Mouse (Mus musculus): Measurements from ENCODE around the gene Ccnd3. TPM values are rescaled to one million over a fixed set of nuclear protein-coding genes. Genes with fewer than 3 reads are reported as not detected.

Gene Ccnd3
- total and polyA plus RNA-seq, 2 experiments, result 16.8 to 39.1 TPM

DNA sequence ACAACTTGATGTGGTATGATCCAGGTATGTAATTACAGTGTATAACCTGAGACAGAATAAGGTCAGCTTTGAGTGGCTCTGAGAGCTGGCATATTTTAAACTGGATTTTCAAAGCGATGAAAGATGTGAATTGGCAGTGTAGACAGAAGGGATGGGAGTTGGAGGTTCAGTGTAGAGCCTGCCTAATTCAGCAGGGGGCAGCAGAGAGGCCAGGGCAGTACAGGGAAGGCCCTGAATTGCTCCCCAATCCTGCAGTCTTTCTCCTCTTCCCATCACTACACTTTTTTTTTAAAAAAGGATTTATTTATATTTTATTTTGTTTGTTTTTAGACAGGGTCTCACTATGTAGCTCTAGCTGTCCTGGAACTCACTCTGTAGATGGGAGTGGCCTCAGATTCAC, 109.2 kb downstream of the Ccnd3 start:
- peaks cover 48% of the 10 kb centered on the region for H3K79me2 ChIP-seq (ENCODE audit: control insufficient read depth, insufficient read depth, low read length)
- peaks cover 11% of the 10 kb centered on the region for H3K4me1 ChIP-seq (ENCODE audit: control insufficient read depth, insufficient read depth, low read length)
- H3K27me3 ChIP-seq (ENCODE audit: control insufficient read depth, insufficient read depth, low read length), result no peaks in the 10 kb centered on the region
- WGBS, result 14% methylated on average over 1 of the region's 1 CpGs
- TF ChIP-seq POLR2A (IDR thresholded peaks at IDR 0.05; ENCODE audit: extremely low read depth, insufficient read depth, low read length) (no peak), CTCF (IDR thresholded peaks at IDR 0.05; ENCODE audit: low read depth, low read length) (peak; percentile 88)
- H3K27ac ChIP-seq (replicated peaks; ENCODE audit: insufficient read depth, low read depth, low read length), result no peak overlapping the region
- H3K36me3 ChIP-seq (ENCODE audit: control insufficient read depth, insufficient read depth, low read length), result peaks cover 15% of the 10 kb centered on the region
- H3K9ac ChIP-seq (ENCODE audit: low read depth, low read length), result no peak overlapping the region
- H3K4me3 ChIP-seq (ENCODE audit: insufficient read depth, low read depth, low read length), result no peak overlapping the region
- DNase-seq (ENCODE audit: extremely low read depth, low read depth, low spot score), result peak; percentile 39

DNA sequence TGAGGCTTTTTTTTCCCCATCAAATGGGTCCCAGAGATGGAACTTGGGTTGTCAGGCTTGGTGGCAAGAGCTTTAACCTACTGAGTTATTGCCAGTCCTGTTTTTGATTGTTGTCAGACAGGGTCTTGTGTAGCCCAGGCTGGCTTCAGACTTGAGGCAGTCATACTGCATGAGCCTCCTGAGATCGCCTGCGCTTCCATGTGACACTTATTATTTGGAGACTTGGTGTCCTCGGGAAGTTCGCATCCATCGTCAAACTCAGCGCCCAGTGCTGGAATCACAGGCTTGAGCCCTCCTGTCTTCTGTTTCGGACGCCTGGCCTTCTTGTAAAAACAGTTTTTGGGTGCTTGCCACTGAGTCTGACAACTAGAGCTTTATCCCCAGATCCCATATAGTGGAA, 111.3 kb downstream of the Ccnd3 start:
- no peak overlapping the region for H3K4me3 ChIP-seq (ENCODE audit: insufficient read depth, low read depth, low read length)
- H3K27me3 ChIP-seq (ENCODE audit: control insufficient read depth, insufficient read depth, low read length), result no peaks in the 10 kb centered on the region
- TF ChIP-seq CTCF (IDR thresholded peaks at IDR 0.05; ENCODE audit: low read depth, low read length) (no peak), POLR2A (IDR thresholded peaks at IDR 0.05; ENCODE audit: extremely low read depth, insufficient read depth, low read length) (no peak)
- no peak overlapping the region for H3K27ac ChIP-seq (replicated peaks; ENCODE audit: insufficient read depth, low read depth, low read length)
- no peak overlapping the region for H3K9ac ChIP-seq (ENCODE audit: low read depth, low read length)
- WGBS, result 95% methylated on average over 8 of the region's 8 CpGs
- peaks cover 8% of the 10 kb centered on the region for H3K4me1 ChIP-seq (ENCODE audit: control insufficient read depth, insufficient read depth, low read length)
- peaks cover 47% of the 10 kb centered on the region for H3K79me2 ChIP-seq (ENCODE audit: control insufficient read depth, insufficient read depth, low read length)
- H3K36me3 ChIP-seq (ENCODE audit: control insufficient read depth, insufficient read depth, low read length), result peaks cover 24% of the 10 kb centered on the region
- no peak for DNase-seq (ENCODE audit: extremely low read depth, low read depth, low spot score)

DNA sequence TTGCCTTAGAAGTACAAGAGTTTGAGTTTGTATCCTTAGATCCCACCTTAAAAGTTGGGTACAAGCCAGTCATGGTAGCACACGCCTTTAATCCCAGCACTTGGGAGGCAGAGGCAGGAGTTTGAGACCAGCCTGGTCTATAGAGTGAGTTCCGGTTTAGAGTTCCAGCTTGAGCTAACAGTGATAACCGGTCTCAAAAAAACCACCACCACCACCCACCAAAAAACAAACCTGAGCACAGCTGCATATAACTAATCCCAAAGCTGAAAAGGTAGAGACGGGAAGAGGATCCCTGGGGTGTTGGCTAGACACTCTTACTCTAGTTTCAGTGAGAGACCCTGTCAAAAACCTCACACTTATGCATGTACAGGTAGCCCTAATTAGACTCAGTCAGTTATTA, 111.8 kb downstream of the Ccnd3 start:
- 91% methylated on average over 4 of the region's 4 CpGs for WGBS
- no peak overlapping the region for H3K27ac ChIP-seq (replicated peaks; ENCODE audit: insufficient read depth, low read depth, low read length)
- H3K9ac ChIP-seq (ENCODE audit: low read depth, low read length), result no peak overlapping the region

DNA sequence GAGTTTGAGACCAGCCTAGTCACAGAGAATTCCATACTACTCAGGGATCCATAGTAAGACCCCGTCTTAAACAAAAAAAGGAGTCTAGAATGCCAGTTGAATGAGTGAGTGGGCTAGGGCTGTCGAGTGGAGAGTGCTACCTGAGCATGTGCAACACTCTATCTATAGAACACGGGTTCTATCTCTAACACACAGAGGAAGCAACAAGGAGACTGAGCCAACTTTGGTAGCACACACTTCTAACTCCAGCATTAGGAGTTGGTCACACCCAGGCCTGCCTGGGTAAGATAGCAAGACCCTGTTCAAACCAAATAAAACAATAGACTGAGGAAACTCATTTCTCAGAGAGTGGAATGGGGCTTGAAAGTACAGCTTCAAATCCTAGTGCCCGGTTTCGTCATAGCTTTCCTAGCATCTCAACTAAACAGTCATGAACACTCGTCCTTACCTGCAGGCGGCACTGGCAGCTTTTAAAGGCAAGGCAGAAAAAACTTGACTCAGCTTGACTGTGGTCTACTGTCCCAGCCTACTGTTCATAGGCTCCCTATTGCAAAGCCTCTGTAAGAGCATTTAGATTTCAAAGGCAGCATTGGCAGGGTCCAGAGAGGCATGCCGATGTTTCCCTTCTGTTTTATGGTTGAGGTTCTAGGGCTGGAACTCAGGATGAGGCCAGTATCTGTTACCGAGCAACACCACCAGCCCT, 112.9 kb downstream of the Ccnd3 start:
- H3K27me3 ChIP-seq (ENCODE audit: control insufficient read depth, insufficient read depth, low read length), result no peaks in the 10 kb centered on the region
- no peak overlapping the region for H3K9ac ChIP-seq (ENCODE audit: low read depth, low read length)
- no peak overlapping the region for H3K4me3 ChIP-seq (ENCODE audit: insufficient read depth, low read depth, low read length)
- peaks cover 34% of the 10 kb centered on the region; the same call in 1 of the 2 replicates for H3K79me2 ChIP-seq (ENCODE audit: control insufficient read depth, insufficient read depth, low read length)
- no peak for DNase-seq (ENCODE audit: extremely low read depth, low read depth, low spot score)
- peaks cover 24% of the 10 kb centered on the region for H3K36me3 ChIP-seq (ENCODE audit: control insufficient read depth, insufficient read depth, low read length)
- TF ChIP-seq CTCF (IDR thresholded peaks at IDR 0.05; ENCODE audit: low read depth, low read length) (no peak), POLR2A (IDR thresholded peaks at IDR 0.05; ENCODE audit: extremely low read depth, insufficient read depth, low read length) (no peak)
- peaks cover 3% of the 10 kb centered on the region for H3K4me1 ChIP-seq (ENCODE audit: control insufficient read depth, insufficient read depth, low read length)
- H3K27ac ChIP-seq (replicated peaks; ENCODE audit: insufficient read depth, low read depth, low read length), result no peak overlapping the region
- WGBS, result 93% methylated on average over 9 of the region's 9 CpGs

More for the DNA sequence above, 111.8 kb downstream of the Ccnd3 start:
- no peak overlapping the region for H3K4me3 ChIP-seq (ENCODE audit: insufficient read depth, low read depth, low read length)
- H3K27me3 ChIP-seq (ENCODE audit: control insufficient read depth, insufficient read depth, low read length), result no peaks in the 10 kb centered on the region
- DNase-seq (ENCODE audit: extremely low read depth, low read depth, low spot score), result no peak
- peaks cover 8% of the 10 kb centered on the region for H3K4me1 ChIP-seq (ENCODE audit: control insufficient read depth, insufficient read depth, low read length)
- peaks cover 24% of the 10 kb centered on the region for H3K36me3 ChIP-seq (ENCODE audit: control insufficient read depth, insufficient read depth, low read length)
- TF ChIP-seq POLR2A (IDR thresholded peaks at IDR 0.05; ENCODE audit: extremely low read depth, insufficient read depth, low read length), result no peak
- TF ChIP-seq CTCF (IDR thresholded peaks at IDR 0.05; ENCODE audit: low read depth, low read length), result no peak
- H3K79me2 ChIP-seq (ENCODE audit: control insufficient read depth, insufficient read depth, low read length), result peaks cover 45% of the 10 kb centered on the region

DNA sequence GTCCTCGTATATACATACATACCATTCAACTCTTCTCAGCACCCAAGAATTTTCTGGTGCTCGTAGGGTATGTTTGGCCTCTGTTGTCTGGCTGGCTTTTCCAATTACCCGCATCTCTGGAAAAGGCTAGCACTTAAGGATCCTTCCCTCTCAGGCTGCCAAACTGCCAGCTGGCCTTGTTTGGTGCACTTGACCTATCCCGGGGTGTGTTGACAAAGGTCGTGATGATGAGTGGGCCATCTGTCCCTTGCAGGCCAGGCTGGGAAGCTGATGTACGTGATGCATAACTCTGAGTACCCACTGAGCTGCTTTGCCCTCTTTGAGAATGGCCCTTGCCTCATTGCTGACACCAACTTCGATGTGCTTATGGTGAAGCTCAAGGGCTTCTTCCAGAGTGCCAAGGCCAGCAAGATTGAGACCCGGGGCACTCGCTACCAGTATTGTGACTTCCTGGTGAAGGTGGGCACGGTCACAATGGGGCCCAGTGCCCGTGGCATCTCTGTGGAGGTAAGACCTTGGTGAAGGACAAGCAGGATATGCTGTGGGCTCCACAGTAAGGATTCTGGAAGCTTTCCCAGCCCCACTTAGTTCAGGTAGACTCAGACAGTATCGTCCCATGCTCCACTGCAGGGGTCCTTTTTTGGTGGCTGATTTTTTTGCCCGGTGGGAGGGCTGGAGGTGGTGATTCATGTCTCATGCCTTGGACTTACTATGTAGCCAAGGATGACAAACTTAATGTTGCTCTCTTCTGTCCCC, 113.9 kb downstream of the Ccnd3 start:
- no peak for DNase-seq (ENCODE audit: extremely low read depth, low read depth, low spot score)
- Histone ChIP-seq H3K9ac (ENCODE audit: low read depth, low read length) (no peak overlapping the region), H3K36me3 (ENCODE audit: control insufficient read depth, insufficient read depth, low read length) (peaks cover 34% of the 10 kb centered on the region), H3K27me3 (ENCODE audit: control insufficient read depth, insufficient read depth, low read length) (no peaks in the 10 kb centered on the region), H3K27ac (replicated peaks; ENCODE audit: insufficient read depth, low read depth, low read length) (no peak overlapping the region), H3K4me3 (ENCODE audit: insufficient read depth, low read depth, low read length) (no peak overlapping the region), H3K4me1 (ENCODE audit: control insufficient read depth, insufficient read depth, low read length) (no peaks in the 10 kb centered on the region), H3K79me2 (ENCODE audit: control insufficient read depth, insufficient read depth, low read length) (peaks cover 29% of the 10 kb centered on the region; the same call in 1 of the 2 replicates)
- no peak for TF ChIP-seq POLR2A (IDR thresholded peaks at IDR 0.05; ENCODE audit: extremely low read depth, insufficient read depth, low read length)
- TF ChIP-seq CTCF (IDR thresholded peaks at IDR 0.05; ENCODE audit: low read depth, low read length), result no peak
- 89% methylated on average over 13 of the region's 13 CpGs for WGBS
